Mouse (Mus musculus) small intestine, adult 2 months (tissue): Measurements from ENCODE around the gene Gfer. TPM values are rescaled to one million over a fixed set of nuclear protein-coding genes. Genes with fewer than 3 reads are reported as not detected.
A peak's percentile ranks its signal among the peaks of the same experiment; 100 is the strongest.
"Not testable (repeated sequence)": the region's sequence is repeated elsewhere in the genome, so short reads cannot be mapped to it uniquely, and the experiment has no call there.

ENCODE experiments used
- H3K27ac ChIP-seq: fragments of 200-500 bp; 2 replicates; pipeline ENCODE4 v1.5.1; 2012; ENCODE audit warnings: low read depth, low read length, control low read depth, inconsistent platforms; ENCODE audit not compliant: insufficient read depth
- H3K27me3 ChIP-seq: fragments of 200-500 bp; 2 replicates; pipeline ENCODE4 v1.6.1; 2012; ENCODE audit warnings: mild to moderate bottlenecking, moderate library complexity, low read length, inconsistent platforms; ENCODE audit not compliant: control insufficient read depth, insufficient read depth
- H3K36me3 ChIP-seq: fragments of 200-500 bp; 2 replicates; pipeline ENCODE4 v1.6.1; 2012; ENCODE audit warnings: mild to moderate bottlenecking, low read length, control low read depth, inconsistent platforms; ENCODE audit not compliant: control insufficient read depth, insufficient read depth
- H3K4me1 ChIP-seq: fragments of 200-500 bp; 2 replicates; pipeline ENCODE4 v1.6.1; 2012; ENCODE audit warnings: low read length, inconsistent platforms, mixed read lengths; ENCODE audit not compliant: control insufficient read depth, insufficient read depth, insufficient read length
- H3K4me3 ChIP-seq: fragments of 200-500 bp; 2 replicates; pipeline ENCODE4 v1.5.1; 2012; ENCODE audit warnings: low read depth, mild to moderate bottlenecking, control low read depth, inconsistent platforms, low read length, moderate library complexity
- CTCF ChIP-seq: fragments of 200-500 bp; IDR thresholded peaks from 2 replicates; pipeline ENCODE4 v1.5.1; 2012; ENCODE audit warnings: low read depth, mild to moderate bottlenecking, control low read depth, inconsistent platforms, low read length, moderate library complexity, mixed read lengths; ENCODE audit not compliant: insufficient replicate concordance, insufficient read length; ENCODE audit errors: extremely low read depth
- POLR2A ChIP-seq: fragments of 200-500 bp; IDR thresholded peaks from 2 replicates; pipeline ENCODE4 v1.6.1; 2012; ENCODE audit warnings: low read depth, mild to moderate bottlenecking, control low read depth, inconsistent platforms, low read length, moderate library complexity
- WGBS: fragments of 180-500 bp; shearing (Covaris S2); methylation state at CpG from one replicate; pipeline ENCODE4 v1.1.7; 2018; 5-methylcytosine and 5-hydroxymethylcytosine counted together
- polyA plus RNA-seq: library from polyadenylated mRNA; depleted of rRNA; stranded (reverse); fragments of >200 nt; gene quantifications from 2 replicates; pipeline ENCODE4 v1.2.3, GENCODE M21; 2012

Gfer gene
- polyA plus RNA-seq, 1 experiment, result 35.9 TPM

GRCm38 (mm10) chr17:24722220-24722924 is 26.4 kb upstream of the Gfer start:
- no peak for TF ChIP-seq CTCF
- no peak for TF ChIP-seq POLR2A
- H3K4me3 ChIP-seq, result no peak overlapping the region

GRCm38 (mm10) chr17:24721383-24721955 is 25.5 kb upstream of the Gfer start:
- H3K36me3 ChIP-seq, result peaks cover 15% of the 10 kb centered on the region
- peak overlapping the region; percentile 46 for H3K4me3 ChIP-seq
- not testable (repeated sequence) for H3K27ac ChIP-seq, H3K4me1 ChIP-seq, H3K27me3 ChIP-seq
- WGBS, result 20% methylated on average over 7 of the region's 7 CpGs

More at GRCm38 (mm10) chr17:24722220-24722924, 26.4 kb upstream of the Gfer start:
- Histone ChIP-seq H3K27ac (no peak overlapping the region), H3K36me3 (peaks cover 15% of the 10 kb centered on the region), H3K4me1 (peaks cover 2% of the 10 kb centered on the region), H3K27me3 (no peaks in the 10 kb centered on the region)
- 17% methylated on average over 13 of the region's 13 CpGs for WGBS

- H3K27ac ChIP-seq, result peak overlapping the region; percentile 39
- not testable (repeated sequence) for H3K27me3 ChIP-seq, H3K4me1 ChIP-seq
- 1% methylated on average over 11 of the region's 11 CpGs for WGBS
- peaks cover 15% of the 10 kb centered on the region for H3K36me3 ChIP-seq
- H3K4me3 ChIP-seq, result peak overlapping the region; percentile 68
These were observed 24.7 kb upstream of the Gfer start for GRCm38 (mm10) chr17:24720616-24721015.

GRCm38 (mm10) chr17:24719494-24720222 is 23.7 kb upstream of the Gfer start:
- Histone ChIP-seq H3K27ac (peak overlapping the region; percentile 50), H3K36me3 (peaks cover 15% of the 10 kb centered on the region), H3K27me3 (no peaks in the 10 kb centered on the region), H3K4me1 (peaks cover 2% of the 10 kb centered on the region), H3K4me3 (peak overlapping the region; percentile 79)
- TF ChIP-seq POLR2A (peak; percentile 91), CTCF (no peak)
- WGBS, result under 1% methylated on average over 61 of the region's 61 CpGs

- H3K36me3 ChIP-seq, result peaks cover 15% of the 10 kb centered on the region
- not testable (repeated sequence) for H3K27ac ChIP-seq, H3K27me3 ChIP-seq, H3K4me1 ChIP-seq
- WGBS, result 44% methylated on average over 5 of the region's 5 CpGs
- peak overlapping the region; percentile 79 for H3K4me3 ChIP-seq
These were observed 23.0 kb upstream of the Gfer start for GRCm38 (mm10) chr17:24718938-24719337.

GRCm38 (mm10) chr17:24717943-24718342 is 22.0 kb upstream of the Gfer start, which contains the start of the genes Rnf151 and Rps2:
Gene Rnf151 (minus strand): TSS chr17:24718063.
Gene Rps2 (plus strand): TSS chr17:24718116.
- Histone ChIP-seq H3K36me3 (peaks cover 15% of the 10 kb centered on the region), H3K27me3 (no peaks in the 10 kb centered on the region), H3K27ac (no peak within 1 kb of the TSS), H3K4me1 (peaks cover 2% of the 10 kb centered on the region), H3K4me3 (no peak within 1 kb of the TSS)
- no peak for TF ChIP-seq CTCF
- no peak for TF ChIP-seq POLR2A
- 80% methylated on average over 4 of the region's 4 CpGs for WGBS

GRCm38 (mm10) chr17:24716166-24716682 is 20.3 kb upstream of the Gfer start:
- no peak overlapping the region for H3K4me3 ChIP-seq
- no peaks in the 10 kb centered on the region; the same call in 1 of the 2 replicates for H3K4me1 ChIP-seq
- TF ChIP-seq POLR2A, result no peak
- no peak for TF ChIP-seq CTCF
- no peak overlapping the region for H3K27ac ChIP-seq
- H3K36me3 ChIP-seq, result peaks cover 3% of the 10 kb centered on the region; the same call in 1 of the 2 replicates
- WGBS, result 96% methylated on average over 15 of the region's 15 CpGs
- H3K27me3 ChIP-seq, result no peaks in the 10 kb centered on the region
